Mouse (Mus musculus): ENCODE results near the gene Nipal4. TPM values are rescaled to one million over a fixed set of nuclear protein-coding genes. Genes with fewer than 3 reads are reported as not detected.

Gene Nipal4
- 0.21 TPM for total RNA-seq (2023)

GRCm38 (mm10) chr11:46165866-46166585, at the start of gene Nipal4:
Gene Nipal4 (minus strand): TSS chr11:46166508.

Other genes starting within 250 kb of the Nipal4 start
- gene Lsm11, start 221.6 kb downstream of the Nipal4 start, total RNA-seq (2023), result 6.6 TPM
- 14.9 TPM for gene Thg1l, start 211.0 kb downstream of the Nipal4 start, total RNA-seq (2023)
- gene Sox30, start 186.2 kb downstream of the Nipal4 start, total RNA-seq (2023), result not detected
- gene Gm12166, start 114.2 kb downstream of the Nipal4 start, total RNA-seq (2023), result 2.8 TPM
- 59.2 TPM for gene Adam19, start 110.5 kb downstream of the Nipal4 start, total RNA-seq (2023)
- gene Fndc9, start 69.0 kb upstream of the Nipal4 start, total RNA-seq (2023), result not detected
- 167 TPM for gene Cyfip2, start 146.4 kb upstream of the Nipal4 start, total RNA-seq (2023)
- 537 TPM for gene Itk, start 223.0 kb upstream of the Nipal4 start, total RNA-seq (2023)
- 0.44 TPM for gene Fam71b, start 230.1 kb upstream of the Nipal4 start, total RNA-seq (2023)

All from CD4-positive naive resting alpha-beta T cell, adult 57 days (primary cell).